Mouse (Mus musculus): Measurements from ENCODE around the gene Vmn1r212. TPM values are rescaled to one million over a fixed set of nuclear protein-coding genes. Genes with fewer than 3 reads are reported as not detected.
"Not testable (repeated sequence)": the region's sequence is repeated elsewhere in the genome, so short reads cannot be mapped to it uniquely, and the experiment has no call there.

Vmn1r212 gene
- not detected in 2 replicates for polyA plus RNA-seq (2012; rRNA removed)

- TF ChIP-seq POLR2A (IDR thresholded peaks at IDR 0.05; ENCODE audit: borderline replicate concordance, insufficient read depth, low read length): no peak
- no peak for TF ChIP-seq CTCF (IDR thresholded peaks at IDR 0.05; ENCODE audit: borderline replicate concordance, insufficient read depth, low read depth, low read length)
- DNase-seq: no peak
- Histone ChIP-seq H3K4me3 (replicated peaks; ENCODE audit: insufficient read depth, low read depth, low read length) (no peak within 1 kb of the TSS), H3K4me1 (ENCODE audit: control insufficient read depth, insufficient read depth, low read length) (no peaks in the 10 kb centered on the region), H3K27ac (ENCODE audit: insufficient read depth, low read length) (no peak within 1 kb of the TSS), H3K27me3 (ENCODE audit: control insufficient read depth, insufficient read depth, low read length) (no peaks in the 10 kb centered on the region)
- WGBS: 77% methylated on average over 4 of the region's 4 CpGs
Measured at GRCm38 (mm10) chr13:22884105-22884504, at the start of gene Vmn1r212. Gene Vmn1r212, minus strand, starts transcription at chr13:22884205.

DNA sequence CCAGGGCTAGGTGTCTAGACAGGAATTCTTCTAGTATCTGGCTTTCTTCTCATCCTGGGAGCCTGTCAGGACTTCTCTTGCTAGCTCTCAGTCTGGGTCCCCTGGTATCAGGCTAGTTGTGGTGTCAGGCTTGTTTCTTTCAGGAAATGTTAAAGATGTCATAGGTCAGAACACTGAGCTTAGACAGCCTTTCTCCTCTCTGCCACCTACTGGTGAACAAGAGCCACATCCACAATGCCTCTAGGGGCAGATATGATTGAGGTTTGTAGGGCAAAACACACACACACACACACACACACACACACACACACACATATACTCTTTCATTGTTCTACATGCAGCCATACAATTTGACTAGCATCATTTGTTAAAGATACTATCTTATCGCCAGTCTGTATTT, 4.7 kb downstream of the Vmn1r212 start:
- 89% methylated on average over 1 of the region's 1 CpGs for WGBS
- no peaks in the 10 kb centered on the region for H3K4me1 ChIP-seq (ENCODE audit: control insufficient read depth, insufficient read depth, low read length)
- H3K27me3 ChIP-seq (ENCODE audit: control insufficient read depth, insufficient read depth, low read length): no peaks in the 10 kb centered on the region
- TF ChIP-seq CTCF (IDR thresholded peaks at IDR 0.05; ENCODE audit: borderline replicate concordance, insufficient read depth, low read depth, low read length) (no peak), POLR2A (IDR thresholded peaks at IDR 0.05; ENCODE audit: borderline replicate concordance, insufficient read depth, low read length) (no peak)
- H3K4me3 ChIP-seq (replicated peaks; ENCODE audit: insufficient read depth, low read depth, low read length): no peak overlapping the region
- DNase-seq: no peak
- H3K27ac ChIP-seq (ENCODE audit: insufficient read depth, low read length): no peak overlapping the region

DNA sequence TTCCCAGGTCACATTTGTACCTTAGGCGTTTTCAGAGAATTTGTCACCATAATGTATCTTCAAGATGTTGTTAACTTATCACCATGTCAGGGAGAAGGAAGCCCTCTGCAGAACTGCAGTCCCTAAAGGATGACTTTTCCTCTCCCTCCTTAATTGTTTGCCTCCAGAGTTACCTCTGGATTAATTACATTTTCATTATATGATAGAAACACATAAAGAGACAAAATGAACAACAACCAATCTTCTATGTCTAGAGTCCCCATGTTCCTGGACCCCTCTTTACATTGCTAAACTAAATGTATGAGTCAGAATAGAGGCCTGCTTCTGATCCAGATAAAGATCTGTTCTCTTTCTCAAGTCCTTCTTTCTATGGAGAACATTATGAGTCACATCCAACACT, 26.5 kb downstream of the Vmn1r212 start, which contains the start of gene Vmn1r211:
Gene Vmn1r211, minus strand, starts transcription at position 101 of the 400 bp plus-strand sequence.
- H3K4me1 ChIP-seq (ENCODE audit: control insufficient read depth, insufficient read depth, low read length): no peaks in the 10 kb centered on the region
- H3K27ac ChIP-seq (ENCODE audit: insufficient read depth, low read length): no peak within 1 kb of the TSS
- H3K4me3 ChIP-seq (replicated peaks; ENCODE audit: insufficient read depth, low read depth, low read length): no peak within 1 kb of the TSS
- no peak for DNase-seq
- no peaks in the 10 kb centered on the region for H3K27me3 ChIP-seq (ENCODE audit: control insufficient read depth, insufficient read depth, low read length)
- TF ChIP-seq POLR2A (IDR thresholded peaks at IDR 0.05; ENCODE audit: borderline replicate concordance, insufficient read depth, low read length): no peak
- no peak for TF ChIP-seq CTCF (IDR thresholded peaks at IDR 0.05; ENCODE audit: borderline replicate concordance, insufficient read depth, low read depth, low read length)
- 76% methylated on average over 1 of the region's 1 CpGs for WGBS

DNA sequence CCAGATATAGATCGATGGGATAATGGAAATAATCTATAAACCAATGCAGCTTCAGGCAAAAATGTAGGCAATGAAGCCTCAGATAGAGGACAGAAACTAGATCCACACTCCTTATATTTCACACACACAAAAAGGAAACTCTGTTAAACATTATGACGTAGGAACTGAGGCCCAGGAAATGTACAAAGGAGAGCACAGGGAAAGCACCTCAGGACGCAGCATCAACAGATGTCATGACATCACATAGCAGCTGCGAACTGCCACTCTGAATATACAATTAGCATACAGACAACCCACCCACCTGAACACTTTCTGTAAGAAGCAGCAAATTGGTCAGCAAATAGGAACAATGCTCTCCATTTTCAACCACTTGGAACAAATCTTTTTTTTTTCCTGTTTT, 29.2 kb downstream of the Vmn1r212 start:
- Histone ChIP-seq H3K4me3 (replicated peaks; ENCODE audit: insufficient read depth, low read depth, low read length) (no peak overlapping the region), H3K27me3 (ENCODE audit: control insufficient read depth, insufficient read depth, low read length) (no peaks in the 10 kb centered on the region), H3K27ac (ENCODE audit: insufficient read depth, low read length) (no peak overlapping the region), H3K4me1 (ENCODE audit: control insufficient read depth, insufficient read depth, low read length) (no peaks in the 10 kb centered on the region)
- no peak for TF ChIP-seq POLR2A (IDR thresholded peaks at IDR 0.05; ENCODE audit: borderline replicate concordance, insufficient read depth, low read length)
- TF ChIP-seq CTCF (IDR thresholded peaks at IDR 0.05; ENCODE audit: borderline replicate concordance, insufficient read depth, low read depth, low read length): no peak
- no peak for DNase-seq
- WGBS: 66% methylated on average over 4 of the region's 4 CpGs

GRCm38 (mm10) chr13:22846798-22847197, 37.2 kb downstream of the Vmn1r212 start:
- no peak for DNase-seq
- Histone ChIP-seq H3K4me3 (replicated peaks; ENCODE audit: insufficient read depth, low read depth, low read length) (no peak overlapping the region), H3K4me1 (ENCODE audit: control insufficient read depth, insufficient read depth, low read length) (no peaks in the 10 kb centered on the region), H3K27ac (ENCODE audit: insufficient read depth, low read length) (no peak overlapping the region), H3K27me3 (ENCODE audit: control insufficient read depth, insufficient read depth, low read length) (no peaks in the 10 kb centered on the region)
- WGBS: 70% methylated on average over 1 of the region's 1 CpGs
- TF ChIP-seq CTCF (IDR thresholded peaks at IDR 0.05; ENCODE audit: borderline replicate concordance, insufficient read depth, low read depth, low read length) (no peak), POLR2A (IDR thresholded peaks at IDR 0.05; ENCODE audit: borderline replicate concordance, insufficient read depth, low read length) (no peak)

GRCm38 (mm10) chr13:22844304-22844703, 39.7 kb downstream of the Vmn1r212 start:
- H3K27me3 ChIP-seq (ENCODE audit: control insufficient read depth, insufficient read depth, low read length); DNase-seq; H3K4me1 ChIP-seq (ENCODE audit: control insufficient read depth, insufficient read depth, low read length); H3K27ac ChIP-seq (ENCODE audit: insufficient read depth, low read length); H3K4me3 ChIP-seq (replicated peaks; ENCODE audit: insufficient read depth, low read depth, low read length): not testable (repeated sequence)
- 31% methylated on average over 3 of the region's 3 CpGs for WGBS

Other genes starting within 250 kb of the Vmn1r212 start
- gene Vmn1r207-ps, start 154.6 kb downstream of the Vmn1r212 start, polyA plus RNA-seq (2012; rRNA removed): 0.08 TPM in 2 replicates
- not detected in 2 replicates for gene Vmn1r208, start 106.8 kb downstream of the Vmn1r212 start, polyA plus RNA-seq (2012; rRNA removed)
- gene Vmn1r209, start 74.5 kb downstream of the Vmn1r212 start, polyA plus RNA-seq (2012; rRNA removed): not detected in 2 replicates
- not detected in 2 replicates for gene Vmn1r210, start 52.9 kb downstream of the Vmn1r212 start, polyA plus RNA-seq (2012; rRNA removed)
- not detected in 2 replicates for gene Vmn1r211, start 26.6 kb downstream of the Vmn1r212 start, polyA plus RNA-seq (2012; rRNA removed)
- gene Vmn1r213, start 123.5 kb upstream of the Vmn1r212 start, polyA plus RNA-seq (2012; rRNA removed): not detected in 2 replicates
- gene Vmn1r214, start 146.2 kb upstream of the Vmn1r212 start, polyA plus RNA-seq (2012; rRNA removed): not detected in 2 replicates
- not detected in 2 replicates for gene Vmn1r215, start 183.8 kb upstream of the Vmn1r212 start, polyA plus RNA-seq (2012; rRNA removed)
- not detected in 2 replicates for gene Vmn1r217, start 234.0 kb upstream of the Vmn1r212 start, polyA plus RNA-seq (2012; rRNA removed)
- gene Vmn1r218, start 248.9 kb upstream of the Vmn1r212 start, polyA plus RNA-seq (2012; rRNA removed): not detected in 2 replicates

Measured in cerebellum, adult 2 months (tissue).